Mouse (Mus musculus): ENCODE data around the gene Tbc1d2.

The Tbc1d2 gene

DNA sequence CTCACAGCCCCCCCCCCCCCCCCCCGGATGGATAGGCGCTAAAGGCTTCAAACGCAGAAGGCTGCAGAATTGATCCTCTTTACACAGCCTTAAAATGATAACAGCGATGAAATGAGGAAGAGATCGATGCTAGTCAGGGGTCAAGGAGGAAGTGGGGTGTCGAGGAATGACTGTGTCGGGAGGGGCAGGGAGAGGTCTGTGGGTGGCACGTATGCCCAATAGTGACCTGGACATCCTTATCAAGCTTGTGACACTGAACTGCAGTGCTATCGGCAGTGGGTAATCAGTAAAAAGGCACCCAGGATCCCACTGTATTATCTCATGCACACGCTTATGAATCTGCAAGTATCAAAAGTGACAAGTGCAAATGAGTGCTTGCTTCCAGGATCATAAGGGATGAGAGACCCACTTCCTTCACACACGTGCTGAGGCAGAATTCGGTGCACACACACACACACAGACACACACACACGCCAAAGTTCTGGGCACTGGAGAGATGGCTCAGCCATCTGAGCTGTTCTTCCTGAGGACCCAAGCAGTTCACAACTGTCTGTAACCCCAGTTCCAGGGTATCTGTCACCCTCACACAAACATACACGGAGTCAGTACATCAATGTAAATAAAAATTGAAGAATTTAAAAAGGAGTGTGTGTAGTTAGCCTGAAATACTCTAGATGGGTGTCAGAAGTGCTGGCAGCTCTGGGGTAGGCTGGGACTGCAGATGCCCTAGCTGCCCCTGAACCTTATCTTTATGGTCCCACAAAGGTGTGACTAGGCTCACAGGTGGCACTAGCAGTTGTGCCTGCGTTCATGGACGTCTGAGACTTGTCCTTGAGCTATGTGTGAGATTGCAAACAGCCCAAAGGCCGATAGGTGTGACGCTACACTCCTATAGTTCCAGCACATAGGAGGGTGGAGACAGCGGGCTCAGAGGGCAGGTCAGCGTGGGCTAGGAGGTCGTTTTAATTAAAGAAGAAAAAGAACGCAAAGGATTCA is 91.0 kb downstream of the Tbc1d2 start:
- CTCF ChIA-PET, result interaction anchor here in 2 of 4 experiments (0.5 to 1.1 kb wide), 2 partner anchors 14 to 191 kb away, joined by 3 to 4 read pairs; no protein-coding TSS in a partner anchor
- POLR2A ChIA-PET, result no interaction called here

DNA sequence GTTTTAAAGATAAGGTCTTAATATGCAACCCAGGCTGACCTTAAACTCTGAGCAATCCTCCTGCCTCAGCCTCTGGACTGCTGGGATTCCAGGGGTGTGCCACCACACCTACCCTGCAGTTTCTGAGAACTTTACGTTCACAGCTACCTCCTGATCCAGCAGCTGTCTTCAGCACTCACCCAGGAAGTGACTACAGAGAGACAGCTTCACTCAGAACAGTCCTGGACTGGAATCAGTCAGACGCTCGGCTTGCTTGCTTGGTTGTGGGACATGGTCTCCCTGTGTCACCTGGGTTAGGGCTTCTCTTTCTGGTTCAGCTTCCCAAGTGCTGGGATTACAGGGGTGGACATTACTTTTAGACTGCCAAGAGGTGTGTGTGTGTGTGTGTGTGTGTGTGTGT is 93.1 kb downstream of the Tbc1d2 start:
- CTCF ChIA-PET, result interaction anchor here in 2 of 4 experiments (0.5 to 1.0 kb wide), 2 partner anchors 12 to 264 kb away, joined by 3 to 4 read pairs; no protein-coding TSS in a partner anchor
- POLR2A ChIA-PET, result interaction anchor here in 2 of 4 experiments (0.5 to 0.6 kb wide), 2 partner anchors 61 to 187 kb away, joined by 3 to 4 read pairs; no protein-coding TSS in a partner anchor

- ChIA-PET POLR2A (no interaction called here), CTCF (no interaction called here)
Observed at GRCm38 (mm10) chr4:46555762-46556161, 94.2 kb downstream of the Tbc1d2 start.
